Mouse (Mus musculus): Measurements from ENCODE around the gene Polr2e.

The Polr2e gene

GRCm38 (mm10) chr10:79988506-79989271 lies 50.9 kb downstream of the Polr2e start, which contains the start of gene Cnn2:
Gene Cnn2, plus strand, starts transcription at chr10:79988584.
- DNase-seq (ENCODE audit: low read depth, low spot score), result peak; percentile 43

- no peak for DNase-seq (ENCODE audit: low read depth, low spot score)
Measured at GRCm38 (mm10) chr10:79987771-79988505, 51.7 kb downstream of the Polr2e start.

GRCm38 (mm10) chr10:79986963-79987362 lies 52.6 kb downstream of the Polr2e start:
- peak; percentile 91 for DNase-seq (ENCODE audit: low read depth, low spot score)

- DNase-seq (ENCODE audit: low read depth, low spot score), result no peak
Measured at GRCm38 (mm10) chr10:79986232-79986878, 53.2 kb downstream of the Polr2e start.
